Mouse (Mus musculus) limb, embryonic 12.5 days (tissue): Measurements from ENCODE around the gene Qpctl. TPM values are rescaled to one million over a fixed set of nuclear protein-coding genes. Genes with fewer than 3 reads are reported as not detected.

ENCODE experiments used
- ATAC-seq: fragments of 200-750 bp; cut with Nextera tagmentation; 2 replicates; pipeline ENCODE4 v1.8.0; 2017; ENCODE audit warnings: low read depth, moderate TSS enrichment; ENCODE audit not compliant: insufficient number of reproducible peaks, insufficient read depth, low FRiP score, low TSS enrichment
- H3K27ac ChIP-seq: fragments of 300-500 bp; sonication (generic); 2 replicates; pipeline ENCODE4 v1.5.1; 2016; ENCODE audit warnings: mild to moderate bottlenecking, moderate library complexity
- H3K27me3 ChIP-seq: fragments of 300-500 bp; sonication (generic); 2 replicates; pipeline ENCODE4 v1.6.1; 2016; ENCODE audit warnings: mild to moderate bottlenecking, moderate library complexity
- H3K36me3 ChIP-seq: fragments of 300-500 bp; sonication (generic); 2 replicates; pipeline ENCODE4 v1.6.1; 2016; ENCODE audit warnings: mild to moderate bottlenecking, moderate library complexity
- H3K4me1 ChIP-seq: fragments of 300-500 bp; sonication (generic); replicated peaks from 2 replicates; pipeline ENCODE4 v1.6.1; 2016
- H3K4me2 ChIP-seq: fragments of 300-500 bp; sonication (generic); 2 replicates; pipeline ENCODE4 v1.6.1; 2016; ENCODE audit warnings: mild to moderate bottlenecking, moderate library complexity
- H3K4me3 ChIP-seq: fragments of 300-500 bp; sonication (generic); replicated peaks from 2 replicates; pipeline ENCODE4 v1.5.1; 2016; ENCODE audit warnings: mild to moderate bottlenecking
- H3K9ac ChIP-seq: fragments of 300-500 bp; sonication (generic); replicated peaks from 2 replicates; pipeline ENCODE4 v1.6.1; 2016; ENCODE audit warnings: mild to moderate bottlenecking, moderate library complexity
- H3K9me3 ChIP-seq: fragments of 300-500 bp; sonication (generic); 2 replicates; pipeline ENCODE4 v1.6.1; 2016; ENCODE audit warnings: mild to moderate bottlenecking, moderate library complexity
- WGBS: fragments of 180-500 bp; shearing (Covaris S2); methylation state at CpG from one replicate; pipeline ENCODE4 v1.1.7; 2016; 5-methylcytosine and 5-hydroxymethylcytosine counted together
- polyA plus RNA-seq: library from polyadenylated mRNA; unstranded; fragments of >200 nt; fragmentation: Nextera tagmentation; extraction: Ambion mirVana; gene quantifications from 2 replicates; pipeline ENCODE4 v1.2.1, GENCODE M21; 2016

Gene Qpctl
- polyA plus RNA-seq, 1 experiment from 2014 or later, result 15.9 TPM

DNA sequence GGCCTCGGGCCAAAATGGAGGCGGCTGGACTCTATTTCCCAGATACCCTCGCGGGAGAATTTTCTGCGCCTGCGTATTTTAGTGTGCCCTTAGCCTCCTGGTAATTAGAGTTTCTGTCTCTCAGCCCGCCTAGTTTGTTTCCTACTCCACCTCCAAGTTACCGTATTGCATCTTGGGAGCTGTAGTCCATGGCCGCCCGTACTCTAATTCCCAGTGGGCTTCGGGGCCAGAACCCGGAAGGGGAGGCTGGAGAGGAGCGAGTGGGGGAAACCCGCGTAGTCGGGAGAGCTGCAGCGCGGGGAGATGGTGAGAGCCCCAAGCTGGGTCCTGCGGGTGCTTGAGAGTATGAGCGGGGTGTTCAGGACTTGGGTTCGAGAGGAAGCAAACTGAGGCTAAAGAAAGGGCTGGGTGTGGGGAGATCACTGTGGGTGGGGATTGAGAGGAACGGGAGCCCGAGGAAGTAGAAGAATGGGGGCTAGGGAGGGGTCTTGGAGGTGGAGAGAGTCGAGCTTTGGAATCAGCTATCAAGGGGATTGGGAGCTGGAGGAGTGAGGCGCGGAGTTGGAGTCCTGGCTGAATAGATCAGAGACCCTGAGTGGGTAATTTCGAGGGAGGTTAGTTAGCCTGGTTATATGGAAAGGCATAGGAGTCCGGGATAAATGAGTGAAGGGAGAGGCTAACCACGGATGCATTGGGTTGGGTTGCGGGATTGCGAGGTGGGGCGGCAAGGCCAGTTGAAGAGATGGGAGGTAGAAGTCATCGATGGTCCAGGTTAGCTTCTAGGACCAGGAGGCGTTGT lies 29.3 kb downstream of the Qpctl start, which contains the start of gene Fbxo46:
TSS of gene Fbxo46 (plus strand) at position 229 of the 799 bp plus-strand sequence.
- H3K9me3 ChIP-seq, result peaks cover 11% of the 10 kb centered on the region; the same call in 1 of the 2 replicates
- ATAC-seq, result peak; percentile 92
- H3K9ac ChIP-seq, result peak within 1 kb of the TSS; percentile 80
- H3K4me3 ChIP-seq, result peak within 1 kb of the TSS; percentile 68
- WGBS, result 3% methylated on average over 34 of the region's 34 CpGs
- peak within 1 kb of the TSS; percentile 87 for H3K4me2 ChIP-seq
- no peak within 1 kb of the TSS for H3K27ac ChIP-seq
- H3K36me3 ChIP-seq, result no peaks in the 10 kb centered on the region
- peaks cover 6% of the 10 kb centered on the region; the same call in 1 of the 2 replicates for H3K27me3 ChIP-seq
- peaks cover 15% of the 10 kb centered on the region for H3K4me1 ChIP-seq

GRCm38 (mm10) chr7:19119083-19119482 lies 30.0 kb downstream of the Qpctl start:
- H3K27ac ChIP-seq, result no peak overlapping the region
- H3K4me1 ChIP-seq, result peaks cover 15% of the 10 kb centered on the region
- WGBS, result 92% methylated on average over 8 of the region's 8 CpGs
- peaks cover 11% of the 10 kb centered on the region; the same call in 1 of the 2 replicates for H3K9me3 ChIP-seq
- peaks cover 6% of the 10 kb centered on the region; the same call in 1 of the 2 replicates for H3K27me3 ChIP-seq
- ATAC-seq, result 0 out of 2 replicates have a peak, but pooled peaks have one; percentile 23
- no peak overlapping the region for H3K4me3 ChIP-seq
- H3K4me2 ChIP-seq, result no peak overlapping the region; the same call in 1 of the 2 replicates
- H3K36me3 ChIP-seq, result no peaks in the 10 kb centered on the region
- H3K9ac ChIP-seq, result no peak overlapping the region

DNA sequence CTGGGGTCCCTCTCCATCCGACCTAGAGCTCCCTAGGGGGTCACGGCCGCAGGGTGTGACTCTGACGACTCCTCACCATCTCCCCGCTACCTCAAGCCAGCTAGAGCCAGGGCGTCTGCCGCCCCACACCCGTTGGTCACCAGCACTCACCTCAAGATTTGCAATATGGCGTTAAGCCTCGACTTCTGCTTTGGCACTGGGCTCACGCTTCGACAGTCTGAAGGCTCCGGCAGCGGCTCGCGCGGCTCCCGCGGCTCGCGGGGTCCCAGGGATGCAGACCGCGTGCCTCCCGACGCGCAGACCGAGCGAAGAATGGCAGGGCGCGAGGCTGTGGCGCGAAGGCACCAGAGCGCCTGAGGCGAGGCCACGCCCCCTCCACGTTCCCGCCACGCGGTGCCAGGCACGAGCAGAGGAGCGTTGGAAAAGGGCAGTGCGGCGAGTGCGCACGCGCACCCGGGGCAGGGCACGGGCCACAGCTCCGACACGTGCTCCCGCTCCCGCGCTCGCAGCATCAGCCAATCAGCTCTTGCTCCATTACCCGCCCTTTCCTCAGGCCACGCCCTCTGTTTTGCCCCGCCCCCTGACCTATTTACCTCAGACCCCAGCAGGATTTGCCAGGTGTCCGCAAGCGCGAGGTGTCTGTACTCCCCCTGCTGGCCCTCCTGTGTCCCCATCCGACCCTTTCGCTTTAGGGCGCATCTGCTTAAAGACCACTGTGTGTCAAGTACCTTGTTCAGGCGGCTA lies 30.9 kb downstream of the Qpctl start, which contains the start of gene Gm4969:
TSS of gene Gm4969 (minus strand) at position 341 of the 744 bp plus-strand sequence.
- WGBS, result 23% methylated on average over 63 of the region's 64 CpGs
- Histone ChIP-seq H3K9ac (no peak within 1 kb of the TSS; the same call in 1 of the 2 replicates), H3K4me2 (peak within 1 kb of the TSS; percentile 52), H3K4me1 (peaks cover 15% of the 10 kb centered on the region), H3K4me3 (peak within 1 kb of the TSS; percentile 29), H3K36me3 (no peaks in the 10 kb centered on the region), H3K9me3 (peaks cover 11% of the 10 kb centered on the region; the same call in 1 of the 2 replicates), H3K27ac (no peak within 1 kb of the TSS), H3K27me3 (peaks cover 6% of the 10 kb centered on the region; the same call in 1 of the 2 replicates)
- 0 out of 2 replicates have a peak, but pooled peaks have one; percentile 5 for ATAC-seq

GRCm38 (mm10) chr7:19109565-19109964 lies 39.5 kb downstream of the Qpctl start:
- Histone ChIP-seq H3K4me1 (no peaks in the 10 kb centered on the region), H3K9ac (no peak overlapping the region), H3K36me3 (no peaks in the 10 kb centered on the region), H3K27me3 (no peaks in the 10 kb centered on the region), H3K4me2 (no peak overlapping the region), H3K9me3 (no peaks in the 10 kb centered on the region), H3K4me3 (no peak overlapping the region), H3K27ac (no peak overlapping the region)
- 91% methylated on average over 1 of the region's 1 CpGs for WGBS
- no peak for ATAC-seq

GRCm38 (mm10) chr7:19107436-19107835 lies 41.7 kb downstream of the Qpctl start:
- Histone ChIP-seq H3K4me1 (no peaks in the 10 kb centered on the region), H3K36me3 (no peaks in the 10 kb centered on the region), H3K9me3 (no peaks in the 10 kb centered on the region), H3K27ac (no peak overlapping the region; the same call in 1 of the 2 replicates), H3K4me2 (no peak overlapping the region), H3K4me3 (no peak overlapping the region), H3K9ac (no peak overlapping the region), H3K27me3 (no peaks in the 10 kb centered on the region)
- 67% methylated on average over 3 of the region's 3 CpGs for WGBS
- no peak for ATAC-seq

- Histone ChIP-seq H3K4me1 (no peaks in the 10 kb centered on the region), H3K27ac (no peak overlapping the region), H3K9ac (no peak overlapping the region; the same call in 1 of the 2 replicates), H3K9me3 (no peaks in the 10 kb centered on the region), H3K4me3 (no peak overlapping the region), H3K36me3 (no peaks in the 10 kb centered on the region), H3K4me2 (no peak overlapping the region), H3K27me3 (no peaks in the 10 kb centered on the region)
- no peak for ATAC-seq
- WGBS, result 80% methylated on average over 2 of the region's 2 CpGs
These were observed 44.6 kb downstream of the Qpctl start for GRCm38 (mm10) chr7:19104486-19104885.

GRCm38 (mm10) chr7:19103741-19104140 lies 45.4 kb downstream of the Qpctl start:
- Histone ChIP-seq H3K27ac (no peak overlapping the region), H3K4me1 (no peaks in the 10 kb centered on the region), H3K4me2 (no peak overlapping the region), H3K36me3 (no peaks in the 10 kb centered on the region), H3K4me3 (no peak overlapping the region), H3K27me3 (no peaks in the 10 kb centered on the region), H3K9ac (no peak overlapping the region), H3K9me3 (no peaks in the 10 kb centered on the region)
- no peak for ATAC-seq

- no peaks in the 10 kb centered on the region for H3K27me3 ChIP-seq
- ATAC-seq, result no peak
- no peak overlapping the region for H3K4me2 ChIP-seq
- no peak overlapping the region for H3K9ac ChIP-seq
- peaks cover 15% of the 10 kb centered on the region for H3K36me3 ChIP-seq
- peaks cover 23% of the 10 kb centered on the region for H3K4me1 ChIP-seq
- no peak overlapping the region for H3K27ac ChIP-seq
- WGBS, result 92% methylated on average over 1 of the region's 1 CpGs
- H3K4me3 ChIP-seq, result no peak overlapping the region
- H3K9me3 ChIP-seq, result no peaks in the 10 kb centered on the region
These were observed 48.8 kb downstream of the Qpctl start for GRCm38 (mm10) chr7:19100290-19100689.

DNA sequence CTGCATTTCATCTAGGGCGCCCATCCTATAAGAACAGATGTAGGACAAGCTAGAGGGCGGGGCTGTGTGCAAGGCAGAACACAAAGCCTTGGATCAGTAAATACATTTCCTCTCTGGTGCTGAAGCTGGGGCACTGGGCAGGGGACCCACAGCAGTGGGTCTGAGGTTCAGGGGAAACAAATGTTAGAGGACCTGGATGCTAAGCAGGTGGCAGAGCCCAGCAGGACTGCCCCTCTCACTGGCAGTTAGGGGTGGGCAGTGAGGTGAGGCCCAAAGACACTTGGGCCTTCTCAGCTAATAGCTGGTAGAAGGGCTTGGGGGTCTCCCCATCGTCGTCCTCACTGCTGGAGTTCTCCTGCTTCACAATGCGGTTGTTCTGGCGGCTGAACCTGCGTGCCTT lies 50.3 kb downstream of the Qpctl start:
- H3K36me3 ChIP-seq, result peaks cover 15% of the 10 kb centered on the region
- no peak overlapping the region for H3K4me3 ChIP-seq
- no peak for ATAC-seq
- H3K9ac ChIP-seq, result no peak overlapping the region
- no peaks in the 10 kb centered on the region for H3K27me3 ChIP-seq
- H3K27ac ChIP-seq, result no peak overlapping the region
- H3K4me1 ChIP-seq, result peaks cover 23% of the 10 kb centered on the region
- H3K9me3 ChIP-seq, result no peaks in the 10 kb centered on the region
- 66% methylated on average over 7 of the region's 7 CpGs for WGBS
- H3K4me2 ChIP-seq, result no peak overlapping the region

DNA sequence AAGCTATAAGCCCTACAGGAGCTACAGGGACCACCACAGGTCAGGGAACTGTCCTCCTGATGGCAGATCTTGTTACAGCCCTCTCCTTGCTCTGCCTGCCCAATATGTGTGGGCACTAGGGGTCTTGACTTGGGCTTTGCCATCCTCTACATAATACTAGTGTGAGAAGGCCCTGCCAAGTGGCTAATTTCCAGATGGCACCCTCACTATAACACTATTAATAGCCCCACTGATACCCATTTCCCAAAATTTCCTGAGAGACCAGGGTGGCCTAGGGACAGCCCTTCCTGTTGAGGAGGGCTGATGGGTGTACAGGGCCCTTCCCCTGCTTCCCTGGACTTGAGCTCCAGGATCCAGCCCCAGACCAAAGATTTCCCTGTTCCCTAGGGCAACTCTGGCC lies 51.2 kb downstream of the Qpctl start:
- H3K36me3 ChIP-seq, result peaks cover 15% of the 10 kb centered on the region
- ATAC-seq, result no peak
- no peak overlapping the region for H3K27ac ChIP-seq
- H3K4me1 ChIP-seq, result peaks cover 29% of the 10 kb centered on the region
- H3K27me3 ChIP-seq, result no peaks in the 10 kb centered on the region
- no peak overlapping the region for H3K4me3 ChIP-seq
- H3K4me2 ChIP-seq, result 0 out of 2 replicates have a peak overlapping the region, but pooled peaks have one; percentile 92
- no peak overlapping the region for H3K9ac ChIP-seq
- H3K9me3 ChIP-seq, result no peaks in the 10 kb centered on the region

GRCm38 (mm10) chr7:19097217-19097616 lies 51.9 kb downstream of the Qpctl start:
- Histone ChIP-seq H3K4me1 (peaks cover 36% of the 10 kb centered on the region), H3K36me3 (peaks cover 15% of the 10 kb centered on the region), H3K4me3 (peak overlapping the region; percentile 85; the same call in 1 of the 2 replicates), H3K27ac (no peak overlapping the region), H3K9me3 (no peaks in the 10 kb centered on the region), H3K9ac (peak overlapping the region; percentile 94; the same call in 1 of the 2 replicates), H3K27me3 (no peaks in the 10 kb centered on the region), H3K4me2 (peak overlapping the region; percentile 92; the same call in 1 of the 2 replicates)
- no peak for ATAC-seq
- 53% methylated on average over 2 of the region's 2 CpGs for WGBS
